Mouse (Mus musculus) heart, postnatal 0 days (tissue): ENCODE measurements at regions not wholly inside any gene's neighbourhood (a gene's known extent, or its start where the extent isn't known, plus 50 kb on each side); places are given as distances from the start of the nearest gene placed in this dataset.

Experiments used
- CTCF ChIP-seq: IDR thresholded peaks from 2 replicates; pipeline ENCODE4 v1.5.1; 2016; ENCODE audit warnings: antibody characterized with exemption, control low read depth, low read depth
- EP300 ChIP-seq: IDR thresholded peaks from 2 replicates; pipeline ENCODE4 v1.6.1; 2016; ENCODE audit warnings: antibody characterized with exemption, low read depth

DNA sequence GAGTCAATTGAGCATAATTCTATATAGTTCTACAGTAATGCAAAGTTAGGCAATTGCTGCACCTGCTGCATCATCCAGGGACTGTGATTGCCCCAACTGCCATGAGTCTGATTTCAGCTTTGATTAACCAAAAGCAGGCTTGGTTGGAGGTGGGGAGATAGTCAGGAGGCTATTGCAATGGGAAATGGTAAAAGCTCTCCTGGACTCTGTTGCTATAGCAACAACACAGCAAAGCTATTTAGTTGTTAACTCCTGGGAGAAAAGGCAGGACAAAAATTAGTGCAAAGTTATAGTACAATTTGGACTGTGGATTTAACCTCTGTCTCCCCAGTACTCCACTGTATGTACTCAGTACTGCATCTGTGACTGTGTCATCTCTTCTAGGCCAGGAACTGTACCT is 51.7 kb upstream of the Rasgrf1 start:
- TF ChIP-seq EP300 (no peak), CTCF (no peak)
